Mouse (Mus musculus) heart, embryonic 11.5 days (tissue): ENCODE results near the gene Fam25c. TPM values are rescaled to one million over a fixed set of nuclear protein-coding genes. Genes with fewer than 3 reads are reported as not detected.

Experiments
- ATAC-seq: fragments of 200-750 bp; cut with Nextera tagmentation; replicated peaks from 2 replicates; pipeline ENCODE4 v1.8.0; 2017; ENCODE audit warnings: moderate library complexity; ENCODE audit not compliant: insufficient number of reproducible peaks, low FRiP score, low TSS enrichment
- H3K27ac ChIP-seq: fragments of 300-500 bp; sonication (generic); 2 replicates; pipeline ENCODE4 v1.5.1; 2014; ENCODE audit warnings: mild to moderate bottlenecking, low read depth, low read length
- H3K27me3 ChIP-seq: fragments of 300-500 bp; sonication (generic); 2 replicates; pipeline ENCODE4 v1.6.1; 2014; ENCODE audit warnings: mild to moderate bottlenecking, low read length, mixed read lengths; ENCODE audit not compliant: control insufficient read depth, insufficient read depth
- H3K36me3 ChIP-seq: fragments of 300-500 bp; sonication (generic); 2 replicates; pipeline ENCODE4 v1.6.1; 2014; ENCODE audit warnings: mild to moderate bottlenecking, low read length, moderate library complexity, mixed read lengths; ENCODE audit not compliant: control insufficient read depth, insufficient read depth
- H3K4me1 ChIP-seq: fragments of 300-500 bp; sonication (generic); 2 replicates; pipeline ENCODE4 v1.6.1; 2014; ENCODE audit warnings: low read length; ENCODE audit not compliant: control insufficient read depth, insufficient read depth
- H3K4me2 ChIP-seq: fragments of 300-500 bp; sonication (generic); 2 replicates; pipeline ENCODE4 v1.6.1; 2014; ENCODE audit warnings: mild to moderate bottlenecking, moderate library complexity
- H3K4me3 ChIP-seq: fragments of 300-500 bp; sonication (generic); 2 replicates; pipeline ENCODE4 v1.5.1; 2014; ENCODE audit warnings: low read depth, low read length
- H3K9ac ChIP-seq: fragments of 300-500 bp; sonication (generic); 2 replicates; pipeline ENCODE4 v1.6.1; 2014; ENCODE audit warnings: mild to moderate bottlenecking, low read depth, low read length, moderate library complexity
- H3K9me3 ChIP-seq: fragments of 300-500 bp; sonication (generic); replicated peaks from 2 replicates; pipeline ENCODE4 v1.6.1; 2016; ENCODE audit warnings: low read length; ENCODE audit not compliant: control insufficient read depth
- WGBS: fragments of 180-500 bp; shearing (Covaris S2); extraction: QIAGEN DNeasy Blood & Tissue Kit; methylation state at CpG from one replicate; pipeline ENCODE4 v1.1.7; 2014; ENCODE audit not compliant: insufficient replicate concordance; 5-methylcytosine and 5-hydroxymethylcytosine counted together
- polyA plus RNA-seq: library from polyadenylated mRNA; unstranded; fragments of >200 nt; fragmentation: Nextera tagmentation; extraction: Ambion mirVana; gene quantifications from 2 replicates; pipeline ENCODE4 v1.2.1, GENCODE M21; 2014

Gene Fam25c
- polyA plus RNA-seq, 1 experiment from 2014 or later = not detected

- no peak overlapping the region for H3K27ac ChIP-seq
- H3K36me3 ChIP-seq = peaks cover 3% of the 10 kb centered on the region; the same call in 1 of the 2 replicates
- H3K4me1 ChIP-seq = peaks cover 11% of the 10 kb centered on the region
- H3K9ac ChIP-seq = no peak overlapping the region
- H3K4me2 ChIP-seq = no peak overlapping the region
- H3K4me3 ChIP-seq = no peak overlapping the region
- H3K9me3 ChIP-seq = no peaks in the 10 kb centered on the region; the same call in 1 of the 2 replicates
- H3K27me3 ChIP-seq = no peaks in the 10 kb centered on the region
- WGBS = 83% methylated on average over 9 of the region's 9 CpGs
- no peak for ATAC-seq
Observed at GRCm38 (mm10) chr14:34382921-34383704, 27.9 kb upstream of the Fam25c start.

DNA sequence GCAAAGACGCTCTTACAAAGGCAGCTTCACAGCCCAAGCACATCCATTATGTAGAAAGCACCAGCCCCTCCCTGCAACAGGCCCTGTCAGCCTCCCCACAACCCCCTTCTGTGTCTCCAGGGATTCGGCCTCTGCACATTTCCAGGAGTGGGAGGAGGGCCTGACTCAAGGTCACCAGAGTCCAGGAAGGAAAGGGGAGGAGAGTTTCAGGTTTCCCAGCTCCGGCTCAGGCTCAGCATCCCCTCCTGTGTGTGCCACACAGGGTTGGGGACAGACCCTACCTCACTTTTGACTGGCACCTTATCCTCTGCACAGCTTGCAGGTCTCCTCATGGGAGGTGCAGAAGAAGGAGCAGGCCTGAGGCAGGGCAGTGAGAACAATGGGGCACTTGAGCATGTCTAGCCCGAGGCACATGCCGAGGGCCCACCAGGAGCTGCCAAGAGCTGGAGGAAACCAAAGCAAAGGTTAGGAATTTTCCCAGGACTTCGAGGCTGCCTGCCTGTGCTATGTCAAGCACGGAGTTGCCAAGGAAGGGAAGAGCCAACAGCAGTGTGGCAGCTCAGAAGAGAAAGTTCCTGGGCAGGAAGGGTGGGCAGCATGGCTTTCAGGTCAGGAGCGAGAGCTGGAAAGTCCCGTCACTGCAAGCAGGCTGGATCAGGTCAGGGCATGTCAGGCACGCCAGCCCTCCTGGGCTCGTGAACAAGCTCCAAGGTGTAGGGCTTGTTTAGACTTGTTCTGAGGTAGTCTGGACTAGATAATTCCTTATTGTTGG lies 23.5 kb upstream of the Fam25c start:
- peak; percentile 27; the same call in 1 of the 2 replicates for ATAC-seq
- Histone ChIP-seq H3K27ac (peak overlapping the region; percentile 66), H3K9me3 (no peaks in the 10 kb centered on the region; the same call in 1 of the 2 replicates), H3K4me1 (peaks cover 18% of the 10 kb centered on the region), H3K36me3 (peaks cover 3% of the 10 kb centered on the region; the same call in 1 of the 2 replicates), H3K9ac (peak overlapping the region; percentile 46; the same call in 1 of the 2 replicates), H3K27me3 (no peaks in the 10 kb centered on the region), H3K4me2 (peak overlapping the region; percentile 57), H3K4me3 (no peak overlapping the region)
- WGBS = 34% methylated on average over 11 of the region's 11 CpGs

- H3K36me3 ChIP-seq = no peaks in the 10 kb centered on the region
- H3K4me1 ChIP-seq = peaks cover 24% of the 10 kb centered on the region
- H3K4me3 ChIP-seq = peak overlapping the region; percentile 41
- WGBS = 55% methylated on average over 4 of the region's 4 CpGs
- H3K9me3 ChIP-seq = no peaks in the 10 kb centered on the region
- no peak overlapping the region; the same call in 1 of the 2 replicates for H3K27ac ChIP-seq
- no peak for ATAC-seq
- H3K27me3 ChIP-seq = no peaks in the 10 kb centered on the region
- peak overlapping the region; percentile 57 for H3K4me2 ChIP-seq
- no peak overlapping the region for H3K9ac ChIP-seq
Observed at GRCm38 (mm10) chr14:34377121-34377520, 21.9 kb upstream of the Fam25c start.

GRCm38 (mm10) chr14:34375941-34376340 lies 20.7 kb upstream of the Fam25c start:
- Histone ChIP-seq H3K4me1 (peaks cover 24% of the 10 kb centered on the region), H3K9me3 (no peaks in the 10 kb centered on the region), H3K36me3 (no peaks in the 10 kb centered on the region), H3K27me3 (no peaks in the 10 kb centered on the region), H3K4me3 (peak overlapping the region; percentile 41), H3K9ac (peak overlapping the region; percentile 67), H3K4me2 (peak overlapping the region; percentile 57), H3K27ac (0 out of 2 replicates have a peak overlapping the region, but pooled peaks have one; percentile 50)
- no peak for ATAC-seq
- 73% methylated on average over 5 of the region's 5 CpGs for WGBS

DNA sequence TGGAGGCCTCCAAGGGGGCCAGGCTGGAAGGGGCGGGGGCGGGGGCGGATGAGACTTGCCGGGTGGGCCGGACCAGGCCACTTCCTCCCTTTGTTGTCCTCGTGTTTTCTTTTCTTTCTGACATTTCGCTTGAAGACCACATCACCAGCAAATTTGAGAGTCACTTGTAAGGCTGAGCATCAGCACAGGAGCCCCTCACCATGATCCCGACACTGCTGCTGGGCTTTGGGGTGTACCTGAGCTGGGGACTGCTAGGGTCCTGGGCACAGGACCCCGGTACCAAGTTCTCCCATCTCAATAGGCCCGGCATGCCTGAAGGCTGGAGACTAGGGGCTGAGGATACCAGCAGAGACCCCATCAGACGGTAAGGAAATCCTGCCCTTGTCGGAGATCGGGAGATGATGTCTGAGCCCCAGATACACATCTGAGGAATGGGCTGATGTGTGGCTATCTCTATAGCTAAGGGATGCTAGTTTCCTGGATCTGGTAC lies 20.2 kb upstream of the Fam25c start, which contains the start of gene Mmrn2:
Mmrn2 (plus strand) TSS at position 51 of the 490 bp plus-strand sequence.
- Histone ChIP-seq H3K4me3 (peak within 1 kb of the TSS; percentile 41), H3K4me2 (peak within 1 kb of the TSS; percentile 57), H3K36me3 (no peaks in the 10 kb centered on the region), H3K4me1 (peaks cover 24% of the 10 kb centered on the region), H3K27me3 (no peaks in the 10 kb centered on the region), H3K9ac (peak within 1 kb of the TSS; percentile 67), H3K9me3 (no peaks in the 10 kb centered on the region), H3K27ac (peak within 1 kb of the TSS; percentile 50; the same call in 1 of the 2 replicates)
- no peak for ATAC-seq
- 60% methylated on average over 13 of the region's 13 CpGs for WGBS

DNA sequence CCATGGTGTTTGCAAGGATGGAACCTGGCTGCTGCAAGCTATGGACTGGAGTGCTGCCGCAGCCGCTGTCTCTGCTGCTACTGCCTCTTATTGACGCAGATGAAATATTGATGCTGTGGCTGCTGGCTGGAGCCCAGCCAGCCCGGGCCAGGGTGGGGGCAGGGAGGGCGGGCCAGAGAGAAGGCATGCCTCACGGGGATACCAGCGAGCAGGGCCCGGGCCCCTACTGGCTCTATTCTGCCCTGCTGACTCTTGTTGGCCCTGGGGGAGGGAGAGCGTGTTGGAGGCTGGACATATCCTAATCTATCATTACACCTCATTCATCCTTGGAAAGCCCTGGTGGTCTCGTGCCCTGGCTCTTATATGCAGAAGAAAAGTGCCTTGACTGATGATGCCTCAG lies 19.3 kb upstream of the Fam25c start, which contains the start of gene Sncg:
Sncg (minus strand) TSS at position 213 of the 400 bp plus-strand sequence.
- peak; percentile 45; the same call in 1 of the 2 replicates for ATAC-seq
- Histone ChIP-seq H3K27ac (peak within 1 kb of the TSS; percentile 50; the same call in 1 of the 2 replicates), H3K4me3 (peak within 1 kb of the TSS; percentile 41), H3K27me3 (no peaks in the 10 kb centered on the region), H3K4me1 (peaks cover 24% of the 10 kb centered on the region), H3K9ac (peak within 1 kb of the TSS; percentile 67), H3K36me3 (no peaks in the 10 kb centered on the region), H3K4me2 (peak within 1 kb of the TSS; percentile 57), H3K9me3 (no peaks in the 10 kb centered on the region)
- 44% methylated on average over 10 of the region's 10 CpGs for WGBS

DNA sequence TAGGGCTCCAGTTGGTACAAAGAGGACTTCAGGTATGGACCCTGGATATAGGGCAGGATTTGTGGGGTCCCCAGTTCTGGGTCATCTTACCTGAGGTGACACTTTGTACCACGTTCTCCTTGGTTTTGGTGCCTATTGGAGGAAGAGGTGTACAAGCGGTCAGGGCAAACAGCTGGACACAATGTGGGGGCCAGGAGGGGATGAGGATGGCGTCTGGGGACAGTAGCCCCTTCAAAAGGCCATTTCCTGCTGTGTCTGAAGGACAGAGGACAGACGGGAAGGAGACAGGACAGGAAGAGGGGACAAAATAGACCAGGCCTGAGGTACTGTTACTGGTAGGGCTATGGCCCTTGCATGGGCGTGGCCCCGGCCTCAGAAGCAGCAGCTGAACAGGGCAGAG lies 18.3 kb upstream of the Fam25c start:
- no peak for ATAC-seq
- Histone ChIP-seq H3K4me3 (no peak overlapping the region), H3K9ac (no peak overlapping the region), H3K4me1 (peaks cover 18% of the 10 kb centered on the region), H3K27ac (no peak overlapping the region), H3K27me3 (no peaks in the 10 kb centered on the region), H3K4me2 (no peak overlapping the region), H3K36me3 (no peaks in the 10 kb centered on the region), H3K9me3 (no peaks in the 10 kb centered on the region)
- WGBS = 65% methylated on average over 6 of the region's 6 CpGs

DNA sequence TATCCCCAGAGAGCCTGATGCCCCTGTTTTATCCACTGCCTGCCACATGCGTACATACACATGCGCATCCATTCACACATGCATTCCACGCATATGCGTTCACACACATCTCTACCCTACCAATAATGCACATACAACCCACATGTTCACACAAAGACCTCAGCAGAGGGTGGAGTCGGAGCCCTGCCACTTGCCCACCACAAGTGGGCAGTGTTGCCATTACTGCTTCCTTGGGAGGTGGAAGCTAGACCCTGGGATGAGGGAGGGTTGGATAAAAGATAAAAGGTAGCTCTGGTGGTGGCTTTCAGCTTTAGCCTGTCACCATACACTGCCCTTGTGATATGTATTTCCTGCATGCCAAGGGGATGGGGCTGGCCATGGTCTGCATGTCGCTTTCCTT lies 17.4 kb upstream of the Fam25c start:
- Histone ChIP-seq H3K4me1 (0 out of 2 replicates have a peak, but pooled peaks cover 12% of the 10 kb centered on the region), H3K4me2 (no peak overlapping the region), H3K9me3 (no peaks in the 10 kb centered on the region), H3K9ac (no peak overlapping the region), H3K36me3 (no peaks in the 10 kb centered on the region), H3K4me3 (no peak overlapping the region), H3K27me3 (no peaks in the 10 kb centered on the region), H3K27ac (no peak overlapping the region)
- WGBS = 76% methylated on average over 6 of the region's 6 CpGs
- ATAC-seq = no peak
